Mouse (Mus musculus) frontal cortex, adult (tissue): Measurements from ENCODE around the gene Foxo6.

ENCODE experiments used
- ATAC-seq: cut with Nextera tagmentation; 2 replicates; pipeline ENCODE4 v1.9.2; 2017; ENCODE audit warnings: mild to moderate bottlenecking, moderate library complexity, mixed read lengths; ENCODE audit not compliant: low TSS enrichment

Gene Foxo6

GRCm38 (mm10) chr4:120287290-120288111 is at the start of gene Foxo6:
Gene Foxo6, minus strand, starts transcription at chr4:120287349.
- peak; percentile 74 for ATAC-seq

- no peak for ATAC-seq
Measured at GRCm38 (mm10) chr4:120334316-120334715, 47.2 kb upstream of the Foxo6 start.

- no peak for ATAC-seq
Measured at GRCm38 (mm10) chr4:120332934-120333421, 45.8 kb upstream of the Foxo6 start.

GRCm38 (mm10) chr4:120332405-120332933 is 45.3 kb upstream of the Foxo6 start:
- no peak for ATAC-seq

GRCm38 (mm10) chr4:120331992-120332391 is 44.8 kb upstream of the Foxo6 start:
- no peak for ATAC-seq

- ATAC-seq = no peak
Measured at GRCm38 (mm10) chr4:120331541-120331940, 44.4 kb upstream of the Foxo6 start.

- ATAC-seq = no peak
Measured at GRCm38 (mm10) chr4:120325748-120326147, 38.6 kb upstream of the Foxo6 start.

- ATAC-seq = no peak
Measured at GRCm38 (mm10) chr4:120325051-120325450, 37.9 kb upstream of the Foxo6 start.

- ATAC-seq = no peak
Measured at GRCm38 (mm10) chr4:120323858-120324257, 36.7 kb upstream of the Foxo6 start.

GRCm38 (mm10) chr4:120323198-120323597 is 36.0 kb upstream of the Foxo6 start:
- no peak for ATAC-seq

- no peak for ATAC-seq
Measured at GRCm38 (mm10) chr4:120317541-120317940, 30.4 kb upstream of the Foxo6 start.

- ATAC-seq = no peak
Measured at GRCm38 (mm10) chr4:120316716-120317115, 29.6 kb upstream of the Foxo6 start.

GRCm38 (mm10) chr4:120314571-120314970 is 27.4 kb upstream of the Foxo6 start:
- no peak for ATAC-seq

- ATAC-seq = no peak
Measured at GRCm38 (mm10) chr4:120313309-120313708, 26.2 kb upstream of the Foxo6 start.

- ATAC-seq = no peak
Measured at GRCm38 (mm10) chr4:120304580-120304979, 17.4 kb upstream of the Foxo6 start.

GRCm38 (mm10) chr4:120299287-120299686 is 12.1 kb upstream of the Foxo6 start:
- ATAC-seq = no peak

- no peak for ATAC-seq
Measured at GRCm38 (mm10) chr4:120291106-120291822, 4.1 kb upstream of the Foxo6 start.

GRCm38 (mm10) chr4:120290486-120290885 is 3.3 kb upstream of the Foxo6 start:
- ATAC-seq = no peak

- ATAC-seq = no peak
Measured at GRCm38 (mm10) chr4:120289181-120289965, 2.2 kb upstream of the Foxo6 start.

- no peak for ATAC-seq
Measured at GRCm38 (mm10) chr4:120286761-120287241, 348 bp downstream of the Foxo6 start.

- no peak for ATAC-seq
Measured at GRCm38 (mm10) chr4:120285730-120286129, 1.4 kb downstream of the Foxo6 start.

- no peak for ATAC-seq
Measured at GRCm38 (mm10) chr4:120285223-120285622, 1.9 kb downstream of the Foxo6 start.
